In the genomic region with DNA sequence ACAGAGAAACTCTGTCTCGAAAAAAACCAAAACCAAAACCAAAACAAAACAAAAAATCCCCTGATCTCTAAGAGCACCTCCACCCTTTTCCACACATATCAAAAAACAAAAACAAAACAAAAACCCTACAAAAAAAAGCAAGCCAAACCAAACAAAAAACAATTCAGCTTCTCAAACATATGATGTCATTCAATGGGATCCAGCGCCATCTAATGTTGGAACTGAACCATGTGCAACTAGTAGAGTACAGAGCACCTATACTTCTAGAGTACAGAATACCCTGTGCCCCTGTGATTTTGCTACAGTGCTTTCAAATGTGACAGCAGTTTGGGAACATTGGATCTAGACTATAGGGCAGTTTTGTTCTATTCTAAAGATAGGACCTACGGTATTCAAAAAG, we compare ENCODE assay signal across 10 mouse cellular contexts. TPM values are rescaled to one million over a fixed set of nuclear protein-coding genes. Genes with fewer than 3 reads are reported as not detected.
DNase-seq lines count a peak whose midpoint lies in the region; ATAC-seq and TF ChIP-seq lines count a peak whose summit lies in the region.
"Had no signal": no experiment of that assay in that cellular context is flagged by ENCODE, and none has a peak within 500 bp of the region (broad histone marks: within the 10 kb centered on the region; RNA-seq: fewer than 3 reads in every experiment).

No protein-coding gene starts in this region.

- no peak overlapping the region for H3K4me3 ChIP-seq in hindbrain, embryonic 12.5 days
- H3K4me3 ChIP-seq in lung, postnatal 0 days (ENCODE audit: low read depth, low read length) = no peak overlapping the region

- no peak for ATAC-seq in cerebellum, adult (ENCODE audit: insufficient number of reproducible peaks, low FRiP score, low TSS enrichment)
- no peak for ATAC-seq in hindbrain, embryonic 12.5 days (ENCODE audit: low FRiP score)
- no peak for ATAC-seq in lung, postnatal 0 days

- H3K36me3 ChIP-seq in hindbrain, embryonic 12.5 days = no peaks in the 10 kb centered on the region
- H3K36me3 ChIP-seq in lung, postnatal 0 days (ENCODE audit: insufficient read depth, low read length) = no peaks in the 10 kb centered on the region

- peak; percentile 8; the same call in 1 of the 2 replicates for TF ChIP-seq EP300 in lung, postnatal 0 days (IDR thresholded peaks at IDR 0.05)

- H3K27ac ChIP-seq in hindbrain, embryonic 12.5 days = no peak overlapping the region
- H3K27ac ChIP-seq in lung, postnatal 0 days (ENCODE audit: low read length) = no peak overlapping the region

- peak; percentile 56 to 70 for DNase-seq in cerebellum, adult 18-20 months
- DNase-seq in thymus, postnatal 0 days (ENCODE audit: low spot score) = peak; percentile 76
- no peak for DNase-seq in thymus, postnatal 36 days
- peak; percentile 86 for DNase-seq in lung, postnatal 0 days (ENCODE audit: low spot score)
- peak; percentile 26 for DNase-seq in thymus, postnatal 25 days
- DNase-seq in layer of hippocampus, adult 8-10 months (ENCODE audit: low spot score in 2 of 2) = no peak

- H3K9ac ChIP-seq in hindbrain, embryonic 12.5 days = no peak overlapping the region
- H3K9ac ChIP-seq in lung, postnatal 0 days (replicated peaks; ENCODE audit: low read depth) = no peak overlapping the region

- H3K4me2 ChIP-seq in hindbrain, embryonic 12.5 days (replicated peaks) = peak overlapping the region; percentile 76
- H3K4me2 ChIP-seq in lung, postnatal 0 days (replicated peaks; ENCODE audit: low read depth, low read length) = no peak overlapping the region

- WGBS in hindbrain, embryonic 12.5 days = 64% methylated on average over 3 of the region's 3 CpGs
- 46% methylated on average over 3 of the region's 3 CpGs for WGBS in lung, postnatal 0 days

- TF ChIP-seq CTCF in lung, postnatal 0 days (IDR thresholded peaks at IDR 0.05) = peak; percentile 78

- no peaks in the 10 kb centered on the region for H3K27me3 ChIP-seq in hindbrain, embryonic 12.5 days
- no peaks in the 10 kb centered on the region for H3K27me3 ChIP-seq in lung, postnatal 0 days (replicated peaks; ENCODE audit: insufficient read depth, low read length)

- peaks cover 46% of the 10 kb centered on the region for H3K4me1 ChIP-seq in hindbrain, embryonic 12.5 days
- H3K4me1 ChIP-seq in lung, postnatal 0 days (ENCODE audit: insufficient read depth, low read depth, low read length) = peaks cover 8% of the 10 kb centered on the region

- no peaks in the 10 kb centered on the region for H3K9me3 ChIP-seq in hindbrain, embryonic 12.5 days (replicated peaks)
- no peaks in the 10 kb centered on the region for H3K9me3 ChIP-seq in lung, postnatal 0 days (ENCODE audit: low read length)
- H3K9me3 ChIP-seq: G1E had no signal

RNA-seq across cellular contexts. Expression of a gene that starts 3.7 kb away (rescaled TPM):
- 20.6 and 22.4 TPM in 2 replicates for polyA plus RNA-seq in thymus, postnatal 0 days (2015; fragmentation: Nextera tagmentation; extraction: Ambion mirVana)
- polyA plus RNA-seq in hindbrain, embryonic 12.5 days (2016; fragmentation: Nextera tagmentation; extraction: Ambion mirVana) = 32.2 and 39.0 TPM in 2 replicates
- polyA plus RNA-seq in lung, postnatal 0 days (2015; fragmentation: Nextera tagmentation; extraction: Ambion mirVana) = 14.0 and 15.3 TPM in 2 replicates
- 10 to 100 TPM; 53.8 to 60.8 (median 59.1) TPM for total RNA-seq in layer of hippocampus, adult 8-10 months (2022)

RNA-seq across cellular contexts. Expression of a gene that starts 7.1 kb away (rescaled TPM):
- 0.14 TPM in 1 of 2 replicates, not detected in the other for polyA plus RNA-seq in thymus, postnatal 0 days (2015; fragmentation: Nextera tagmentation; extraction: Ambion mirVana)
- 0.40 and 0.61 TPM in 2 replicates for polyA plus RNA-seq in hindbrain, embryonic 12.5 days (2016; fragmentation: Nextera tagmentation; extraction: Ambion mirVana)
- 1.0 TPM in 2 replicates for polyA plus RNA-seq in lung, postnatal 0 days (2015; fragmentation: Nextera tagmentation; extraction: Ambion mirVana)
- total RNA-seq in layer of hippocampus, adult 8-10 months (2022) = not detected
- total RNA-seq: hematopoietic stem cell, adult 5-6 weeks had no signal

RNA-seq across cellular contexts. Expression of a gene that starts 11.0 kb away (rescaled TPM):
- polyA plus RNA-seq in thymus, postnatal 0 days (2015; fragmentation: Nextera tagmentation; extraction: Ambion mirVana) = 2.5 and 2.6 TPM in 2 replicates
- polyA plus RNA-seq in hindbrain, embryonic 12.5 days (2016; fragmentation: Nextera tagmentation; extraction: Ambion mirVana) = 2.3 and 2.4 TPM in 2 replicates
- 6.6 and 7.6 TPM in 2 replicates for polyA plus RNA-seq in lung, postnatal 0 days (2015; fragmentation: Nextera tagmentation; extraction: Ambion mirVana)
- total RNA-seq in layer of hippocampus, adult 8-10 months (2022) = 100 to 1,000 TPM; 121 to 145 (median 129) TPM

RNA-seq across cellular contexts. Expression of a gene that starts 41.0 kb away (rescaled TPM):
- 3.2 and 3.4 TPM in 2 replicates for polyA plus RNA-seq in thymus, postnatal 0 days (2015; fragmentation: Nextera tagmentation; extraction: Ambion mirVana)
- polyA plus RNA-seq in hindbrain, embryonic 12.5 days (2016; fragmentation: Nextera tagmentation; extraction: Ambion mirVana) = 3.0 and 5.9 TPM in 2 replicates
- polyA plus RNA-seq in lung, postnatal 0 days (2015; fragmentation: Nextera tagmentation; extraction: Ambion mirVana) = 15.6 and 16.2 TPM in 2 replicates
- 1 to 10 TPM in 3 of 4 experiments, under 1 TPM in 1; 0.49 to 2.2 (median 1.1) TPM for total RNA-seq in layer of hippocampus, adult 8-10 months (2022)

RNA-seq across cellular contexts. Expression of a gene that starts 47.0 kb away (rescaled TPM):
- 0.65 and 0.84 TPM in 2 replicates for polyA plus RNA-seq in thymus, postnatal 0 days (2015; fragmentation: Nextera tagmentation; extraction: Ambion mirVana)
- polyA plus RNA-seq in hindbrain, embryonic 12.5 days (2016; fragmentation: Nextera tagmentation; extraction: Ambion mirVana) = 3.7 and 4.2 TPM in 2 replicates
- 0.57 and 0.95 TPM in 2 replicates for polyA plus RNA-seq in lung, postnatal 0 days (2015; fragmentation: Nextera tagmentation; extraction: Ambion mirVana)
- total RNA-seq in layer of hippocampus, adult 8-10 months (2022) = 10 to 100 TPM; 26.1 to 36.5 (median 30.6) TPM

Comparison
In these comparisons a context has a peak if more than half of its experiments do, and no peak if none do; other contexts are left out.
1. DNase-seq: peak in cerebellum, adult 18-20 months (2 of 2), thymus, postnatal 0 days (single experiment), lung, postnatal 0 days (single experiment) and thymus, postnatal 25 days (single experiment); none in thymus, postnatal 36 days (0 of 2) and layer of hippocampus, adult 8-10 months (0 of 2).